Mouse (Mus musculus) CD4-positive, CD25-positive, alpha-beta regulatory T cell, adult 2 months (primary cell): ENCODE measurements around the gene Irf7.
"Not testable (repeated sequence)": the region's sequence is repeated elsewhere in the genome, so short reads cannot be mapped to it uniquely, and the experiment has no call there.

Experiments used
- DNase-seq: peaks from one replicate; pipeline ENCODE4 v3.0.0-alpha.2; 2012; ENCODE audit warnings: low read depth, low spot score

The Irf7 gene

GRCm38 (mm10) chr7:141276546-141276945 is 10.3 kb upstream of the Irf7 start, which contains the start of gene Cdhr5:
Cdhr5 (minus strand) TSS chr7:141276786.
- DNase-seq = no peak

GRCm38 (mm10) chr7:141275356-141275755 is 9.1 kb upstream of the Irf7 start:
- no peak for DNase-seq

GRCm38 (mm10) chr7:141270631-141271030 is 4.3 kb upstream of the Irf7 start:
- DNase-seq = no peak

DNA sequence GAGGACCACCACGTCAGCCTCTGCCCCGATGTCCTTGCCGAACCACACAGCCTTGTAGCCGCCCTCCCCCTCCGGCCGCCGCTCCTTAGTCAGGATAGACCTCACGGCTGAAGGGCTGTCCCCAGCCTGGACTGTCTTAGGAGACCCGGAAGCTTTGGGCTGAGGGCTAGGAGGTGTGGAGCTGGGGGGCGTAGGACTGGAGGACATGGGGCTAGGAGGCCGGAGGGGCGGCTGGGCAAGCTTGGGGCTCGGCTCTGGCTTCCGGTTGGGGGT is 2.9 kb upstream of the Irf7 start:
- no peak for DNase-seq

DNA sequence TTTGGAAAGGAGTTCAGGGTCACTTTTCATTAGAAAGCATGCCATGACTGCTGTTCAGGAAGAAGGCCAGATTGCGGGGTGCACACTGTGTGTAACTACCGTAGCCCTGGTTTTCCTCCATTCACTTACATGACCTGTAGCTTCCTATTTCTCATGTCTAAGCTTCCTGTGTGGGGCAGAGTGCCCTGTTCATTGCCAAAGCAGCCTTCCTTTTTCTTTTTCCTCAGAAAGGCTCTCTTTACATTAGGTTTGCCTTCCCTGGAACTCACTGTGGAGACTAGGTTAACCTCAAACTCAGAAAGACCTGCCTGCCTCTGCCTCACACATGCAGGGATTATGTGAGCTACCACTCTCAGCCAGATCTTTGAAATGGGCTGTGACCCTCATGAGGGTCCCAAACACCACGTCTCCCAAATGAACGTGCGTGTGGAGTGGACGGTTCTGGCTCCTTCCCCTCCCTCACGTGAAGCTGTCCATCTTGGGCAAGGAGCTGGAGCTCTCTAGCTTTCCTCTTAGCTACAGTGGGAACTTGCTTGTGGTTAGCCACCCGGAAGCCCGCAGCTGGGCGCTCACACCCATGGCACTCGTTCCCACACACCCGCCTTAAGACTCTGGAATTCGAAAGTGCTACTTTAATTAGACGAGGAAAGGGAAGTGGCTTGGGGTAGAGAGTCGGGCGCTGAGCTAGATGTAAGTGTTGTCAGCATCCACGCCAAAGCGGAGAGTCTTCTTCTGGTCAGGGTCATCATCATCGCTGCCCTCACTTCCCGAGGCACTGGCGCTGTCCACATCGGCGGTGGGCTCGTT is 2.4 kb upstream of the Irf7 start:
- peak; percentile 47 for DNase-seq

GRCm38 (mm10) chr7:141265411-141265738 is 906 bp downstream of the Irf7 start:
- peak; percentile 52 for DNase-seq

DNA sequence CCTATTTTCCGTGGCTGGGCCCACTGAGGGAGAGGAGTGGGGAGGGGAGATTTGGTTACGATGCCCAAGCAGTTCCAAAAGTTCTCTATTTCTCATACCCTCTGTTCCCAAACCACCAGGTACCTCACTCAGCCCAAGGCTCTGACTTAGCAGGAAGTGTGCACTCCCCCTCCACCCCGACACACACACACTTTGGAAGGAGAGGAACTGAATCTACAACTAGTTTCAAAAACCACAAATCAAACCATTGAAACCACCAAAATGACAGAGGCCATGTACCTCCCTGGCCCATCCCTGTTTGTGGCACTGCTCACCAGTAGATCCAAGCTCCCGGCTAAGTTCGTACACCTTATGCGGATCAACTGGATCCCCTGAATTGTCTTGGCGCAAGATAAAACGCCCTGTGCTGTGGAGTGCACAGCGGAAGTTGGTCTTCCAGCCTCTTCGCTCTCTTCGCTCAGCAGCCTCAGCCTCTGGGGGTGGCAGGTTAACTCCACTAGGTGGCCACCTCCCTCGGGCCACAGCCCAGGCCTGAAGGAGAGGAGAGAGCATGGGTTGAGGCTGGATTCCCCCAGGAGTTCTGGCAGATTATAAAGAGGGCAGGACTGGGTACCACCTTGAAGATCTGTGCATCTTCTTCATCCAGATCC is 1.4 kb downstream of the Irf7 start:
- peak; percentile 79 for DNase-seq

GRCm38 (mm10) chr7:141264041-141264700 is 2.1 kb downstream of the Irf7 start:
- no peak for DNase-seq

- no peak for DNase-seq
These were observed 2.6 kb downstream of the Irf7 start for GRCm38 (mm10) chr7:141263640-141264039.

GRCm38 (mm10) chr7:141261480-141261879 is 4.8 kb downstream of the Irf7 start:
- DNase-seq = no peak

DNA sequence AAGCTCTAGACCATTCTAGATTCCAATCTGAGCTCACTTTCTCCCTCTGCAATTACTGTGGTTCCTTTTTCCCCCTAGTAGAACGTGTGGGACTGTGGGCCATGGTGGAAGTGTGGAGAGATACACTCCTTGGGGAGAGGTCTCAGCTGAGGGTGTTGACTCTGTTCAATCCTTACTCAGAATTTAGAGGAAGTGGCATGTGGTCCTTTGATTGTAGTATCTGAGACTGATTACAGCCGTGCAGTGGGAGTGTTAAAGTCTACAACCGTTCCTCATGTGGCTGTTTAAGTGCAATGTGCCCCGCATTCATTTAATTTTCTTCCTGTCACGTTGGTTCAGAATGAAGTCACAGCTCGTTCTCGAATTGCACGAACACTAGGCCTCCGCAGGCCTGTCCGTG is 10.1 kb downstream of the Irf7 start:
- no peak for DNase-seq

DNA sequence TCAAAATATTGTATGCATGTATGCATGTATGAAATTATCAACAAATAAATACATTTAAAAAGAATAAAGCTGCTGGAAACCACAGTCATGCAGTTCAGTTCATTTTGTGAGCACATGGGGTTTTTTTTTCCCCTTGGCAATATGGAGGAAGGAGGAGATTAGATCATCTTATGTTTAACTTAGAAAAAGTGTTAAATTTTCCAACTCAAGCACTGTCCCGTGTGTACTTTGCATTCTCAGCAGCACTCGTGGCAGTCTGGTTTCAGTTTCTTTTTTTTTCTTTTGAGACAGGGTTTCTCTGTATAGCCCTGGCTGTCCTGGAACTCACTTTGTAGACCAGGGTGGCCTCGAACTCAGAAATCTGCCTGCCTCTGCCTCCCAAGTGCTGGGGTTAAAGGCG is 15.8 kb downstream of the Irf7 start:
- DNase-seq = not testable (repeated sequence)

GRCm38 (mm10) chr7:141231551-141231950 is 34.7 kb downstream of the Irf7 start:
- no peak for DNase-seq

- no peak for DNase-seq
These were observed 35.2 kb downstream of the Irf7 start for GRCm38 (mm10) chr7:141231111-141231510.

- DNase-seq = no peak
These were observed 35.7 kb downstream of the Irf7 start for GRCm38 (mm10) chr7:141230570-141230969.

DNA sequence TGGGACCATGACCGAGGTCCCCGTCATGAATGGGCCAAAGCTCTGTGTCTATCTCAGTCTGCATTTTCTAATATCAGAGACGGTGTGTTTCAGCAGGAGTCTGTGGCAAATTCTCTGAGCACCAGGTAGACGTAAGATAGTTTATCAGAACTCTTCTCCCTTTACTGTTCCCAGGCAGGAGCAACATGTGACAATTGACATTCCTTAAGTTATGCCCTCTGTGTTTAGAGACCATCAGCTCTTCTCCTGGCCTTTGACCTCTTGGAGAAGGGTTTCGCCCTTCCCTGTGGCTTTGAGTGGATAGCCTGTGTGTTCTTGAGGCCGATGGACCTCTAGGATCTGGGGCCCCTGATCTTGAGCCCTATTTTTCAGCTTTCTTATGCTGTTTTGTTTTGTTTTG is 36.6 kb downstream of the Irf7 start:
- no peak for DNase-seq

DNA sequence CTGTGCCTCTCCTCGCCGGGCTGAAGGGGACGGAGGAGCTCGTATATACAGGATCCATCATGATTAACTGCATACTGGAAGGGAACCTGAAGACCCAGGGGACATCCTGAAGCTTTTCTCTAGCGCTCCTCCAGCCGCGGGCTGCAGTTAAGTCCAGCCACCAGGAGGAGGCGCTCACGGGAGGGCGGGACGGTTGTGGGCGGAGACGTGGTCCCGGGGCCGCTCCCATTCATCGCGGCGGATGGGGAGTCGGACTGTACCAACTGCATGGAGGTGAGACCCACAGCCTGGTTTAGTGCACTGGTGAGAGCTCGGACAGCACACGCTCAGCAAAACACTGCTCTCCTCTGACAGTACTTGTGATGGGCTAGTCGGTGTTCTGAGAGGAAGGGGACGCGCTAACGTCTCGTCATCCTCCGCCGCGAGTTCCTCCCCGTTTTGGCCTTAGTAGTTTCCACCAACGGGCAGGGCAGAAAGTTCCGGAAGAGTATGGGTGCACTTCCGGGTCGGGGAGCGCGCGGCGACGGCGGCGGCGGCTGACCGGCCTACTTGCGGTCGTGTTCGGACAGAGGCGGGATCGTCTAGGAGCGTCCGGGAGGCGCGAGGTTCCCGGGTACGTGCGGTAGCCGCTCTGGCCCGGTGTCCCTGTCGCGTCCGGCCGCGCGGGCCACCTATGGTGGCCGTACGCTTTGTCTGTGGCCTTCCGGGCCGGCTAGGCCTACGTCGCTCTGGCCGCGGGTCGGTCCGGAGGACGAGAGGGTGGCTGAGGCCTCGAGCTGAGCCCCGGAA is 37.8 kb downstream of the Irf7 start, which contains the start of gene Phrf1:
Phrf1 (plus strand) TSS at position 506 of the 789 bp plus-strand sequence.
- DNase-seq = peak; percentile 94

- DNase-seq = no peak
These were observed 38.5 kb downstream of the Irf7 start for GRCm38 (mm10) chr7:141227796-141228195.

DNA sequence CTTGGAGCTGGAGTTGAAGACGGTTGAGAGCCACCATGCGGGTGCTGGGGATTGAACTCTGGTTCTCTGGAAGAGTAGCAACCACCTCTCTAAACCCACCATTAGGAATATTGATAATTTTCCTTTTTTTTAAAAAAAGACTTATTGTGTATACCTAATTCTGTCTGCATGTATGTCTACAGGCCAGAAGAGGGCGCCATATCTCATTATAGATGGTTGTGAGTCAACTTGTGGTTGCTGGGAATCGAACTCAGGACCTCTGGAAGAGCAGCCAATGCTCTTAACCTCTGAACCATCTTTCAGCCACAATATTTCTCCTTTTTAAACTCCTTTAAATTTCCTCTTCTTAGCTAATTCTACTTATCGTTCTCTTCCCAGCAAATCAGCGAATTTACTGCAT is 39.7 kb downstream of the Irf7 start:
- DNase-seq = peak; percentile 47

- DNase-seq = no peak
These were observed 43.5 kb downstream of the Irf7 start for GRCm38 (mm10) chr7:141222696-141223215.

DNA sequence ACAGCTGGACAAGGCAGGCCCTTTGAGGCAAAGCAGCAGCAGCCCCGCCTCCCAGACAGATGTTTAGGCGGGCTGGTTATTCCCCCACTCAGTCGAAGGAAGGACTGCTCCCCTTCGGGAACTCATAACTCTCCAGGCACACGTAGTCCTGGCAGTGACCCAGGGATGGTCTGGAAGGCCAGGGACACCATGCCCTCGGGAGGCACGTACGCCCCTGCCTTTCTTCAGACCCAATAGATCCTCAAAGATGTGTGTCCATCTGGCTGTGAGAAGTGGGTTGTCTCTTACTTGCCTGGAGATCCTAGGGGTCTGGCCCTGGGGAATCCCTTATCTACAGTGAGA is 44.2 kb downstream of the Irf7 start:
- DNase-seq = no peak
